Mouse (Mus musculus) layer of hippocampus, postnatal 36 days (tissue): ENCODE data around the gene Lrrc8b. TPM values are rescaled to one million over a fixed set of nuclear protein-coding genes. Genes with fewer than 3 reads are reported as not detected.

Source experiments
- DNase-seq, 2 experiments: peaks; one replicate each; pipeline ENCODE4 v3.0.0; 2022
- total RNA-seq, 2 experiments: library from RNA; stranded (reverse); gene quantifications; 2 replicates each; pipeline ENCODE4 v1.2.3; 2021

Lrrc8b gene
- total RNA-seq, 2 experiments from 2014 or later: 60.6 to 64.4 TPM

DNA sequence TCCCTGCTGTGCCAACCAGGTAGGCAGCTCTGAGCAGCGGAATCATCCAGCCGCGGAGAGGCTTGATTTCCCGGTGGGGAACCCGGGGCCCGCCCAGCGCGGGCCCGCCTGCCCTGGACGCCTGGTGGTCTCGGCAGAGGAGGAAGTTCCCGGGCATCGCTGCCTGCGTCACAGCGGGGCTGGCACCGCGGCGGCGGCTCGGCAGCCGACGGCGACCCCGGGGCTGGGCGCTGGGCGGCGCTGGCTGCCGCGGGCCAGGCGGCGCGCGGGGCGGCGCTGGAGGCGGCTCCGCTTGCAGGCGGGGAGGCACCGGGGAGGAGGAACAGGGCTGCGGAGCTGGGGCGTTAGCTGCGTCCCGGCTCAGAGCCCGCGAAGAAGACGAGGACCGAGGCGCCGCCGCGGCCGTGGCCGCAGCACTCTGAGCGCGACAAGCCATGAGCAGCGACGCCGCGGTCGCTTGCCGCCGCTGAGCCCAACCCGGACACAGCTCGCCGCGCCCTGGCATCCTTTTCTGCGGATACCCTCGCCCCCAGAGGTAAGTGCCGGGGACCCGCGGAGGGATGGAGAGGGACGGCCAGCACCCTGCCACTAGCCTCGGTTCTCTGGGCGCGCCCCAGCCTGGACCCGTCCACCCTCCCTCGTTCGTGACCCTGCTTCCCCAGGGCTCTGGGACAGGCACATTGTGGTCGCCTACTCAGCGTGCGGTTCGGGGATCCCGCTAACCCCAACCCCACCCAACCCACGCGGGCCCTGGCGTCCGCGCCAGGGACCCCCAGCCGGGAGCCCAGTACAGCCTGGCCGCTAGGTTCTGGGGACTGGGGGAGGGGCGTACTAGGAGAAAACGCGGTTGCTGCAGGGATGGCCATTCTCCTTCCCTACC lies 103.8 kb downstream of the Lrrc8b start, which contains the start of gene Lrrc8c:
Gene Lrrc8c, plus strand, starts transcription at position 293 of the 880 bp plus-strand sequence.
- peak; percentile 90 for DNase-seq

DNA sequence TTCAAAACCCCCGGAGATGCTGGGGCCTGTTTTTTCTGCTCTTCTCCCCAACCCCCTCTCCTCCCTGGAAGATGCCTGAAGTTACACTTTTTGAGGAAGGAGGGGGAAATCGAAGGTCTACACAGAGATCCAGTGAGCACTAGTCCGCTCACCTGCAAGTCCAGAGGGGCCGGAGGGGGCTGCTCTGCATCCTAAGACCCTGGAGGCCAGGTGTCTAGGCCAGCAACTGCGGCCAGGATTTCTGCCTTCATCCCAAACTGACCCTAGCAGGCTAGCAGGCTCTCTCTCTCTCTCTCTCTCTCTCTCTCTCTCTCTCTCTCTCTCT lies 104.4 kb downstream of the Lrrc8b start:
- DNase-seq: no peak

DNA sequence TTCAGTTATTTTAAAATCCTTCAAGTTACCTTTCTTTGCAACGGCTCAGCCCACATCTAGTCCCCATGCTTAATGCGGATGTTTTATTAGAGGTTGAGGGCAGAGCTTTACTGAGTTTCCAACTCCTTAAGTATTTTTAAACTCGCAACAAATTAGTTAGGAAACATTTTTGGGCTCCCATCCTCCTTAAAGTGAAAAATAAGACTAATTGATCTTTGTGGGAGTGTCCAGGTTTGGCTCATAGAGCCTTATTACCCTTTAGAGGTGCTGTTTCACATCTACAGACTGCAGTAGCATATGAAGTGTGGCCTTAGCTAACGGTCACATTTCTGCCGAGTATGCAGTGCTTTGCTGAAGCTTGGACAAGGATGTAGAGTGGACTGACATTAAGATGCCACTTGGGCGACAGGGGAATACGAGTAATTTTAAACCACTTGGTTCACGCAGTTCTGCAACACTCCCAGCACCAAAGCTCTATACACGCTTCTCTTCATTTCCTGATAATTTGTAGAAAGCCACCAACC lies 104.9 kb downstream of the Lrrc8b start:
- no peak for DNase-seq

DNA sequence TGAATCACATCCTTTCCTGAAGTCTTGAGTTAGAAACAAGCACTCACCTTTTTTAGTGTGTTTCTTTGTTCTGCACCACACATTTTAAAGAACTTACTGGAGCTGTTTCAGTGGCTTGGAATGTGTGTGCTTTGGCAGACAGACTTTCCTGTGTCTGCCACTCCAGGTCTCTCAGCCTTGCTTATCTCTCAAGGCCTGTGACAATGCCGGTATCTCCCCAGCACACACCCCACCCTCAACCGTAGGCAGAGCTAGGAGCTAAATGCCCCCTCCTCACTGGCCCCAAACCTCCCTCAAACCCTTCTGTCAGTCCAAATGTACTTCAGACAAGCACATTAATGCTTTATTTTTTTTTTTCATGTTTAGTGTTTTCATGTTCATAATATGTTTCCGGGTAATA lies 107.9 kb downstream of the Lrrc8b start:
- DNase-seq: no peak

DNA sequence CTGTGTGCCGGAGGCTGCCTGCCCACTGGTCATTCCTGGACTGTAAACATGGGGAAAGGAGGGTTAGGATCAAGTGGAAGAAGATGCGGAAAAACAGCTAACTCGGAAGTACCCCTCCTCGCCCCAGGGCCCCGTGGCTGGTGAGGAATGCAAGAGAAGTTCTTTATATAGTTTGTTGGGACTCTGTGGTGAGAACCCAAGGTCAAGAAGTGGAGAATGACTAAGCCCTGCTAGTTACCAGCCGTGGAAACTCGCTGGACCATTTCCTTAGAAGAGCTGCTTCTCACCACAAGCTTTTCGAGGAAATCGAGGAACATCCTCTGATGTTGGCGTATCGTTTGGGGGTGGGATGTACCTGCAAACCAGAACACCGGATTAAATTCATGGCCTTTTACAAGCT lies 109.4 kb downstream of the Lrrc8b start:
- DNase-seq: no peak

DNA sequence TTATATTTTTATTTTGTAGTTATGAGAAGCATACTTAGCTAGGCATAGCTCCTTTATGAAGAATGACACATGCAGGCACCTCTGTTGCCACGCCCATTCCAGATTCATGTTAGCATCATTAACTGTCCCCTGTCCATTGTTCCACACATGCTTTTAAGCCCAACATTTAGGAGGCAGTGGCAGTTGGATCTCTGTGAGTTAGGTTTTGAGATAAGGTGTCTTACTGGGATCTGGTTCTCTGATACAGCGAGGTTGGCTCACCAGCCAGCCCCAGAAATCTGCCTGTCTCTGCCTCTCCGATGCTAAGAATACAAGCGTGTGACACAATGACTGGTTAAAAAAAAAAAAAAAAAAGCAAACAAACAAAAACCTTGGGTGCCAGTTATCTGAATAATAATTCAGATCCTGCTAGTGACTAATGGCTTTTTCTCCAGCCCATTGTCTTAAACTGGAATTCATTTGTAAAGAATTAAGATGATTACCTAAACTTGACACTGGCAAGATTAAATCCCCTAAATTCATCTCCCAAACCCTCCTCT lies 110.6 kb downstream of the Lrrc8b start:
- no peak for DNase-seq

DNA sequence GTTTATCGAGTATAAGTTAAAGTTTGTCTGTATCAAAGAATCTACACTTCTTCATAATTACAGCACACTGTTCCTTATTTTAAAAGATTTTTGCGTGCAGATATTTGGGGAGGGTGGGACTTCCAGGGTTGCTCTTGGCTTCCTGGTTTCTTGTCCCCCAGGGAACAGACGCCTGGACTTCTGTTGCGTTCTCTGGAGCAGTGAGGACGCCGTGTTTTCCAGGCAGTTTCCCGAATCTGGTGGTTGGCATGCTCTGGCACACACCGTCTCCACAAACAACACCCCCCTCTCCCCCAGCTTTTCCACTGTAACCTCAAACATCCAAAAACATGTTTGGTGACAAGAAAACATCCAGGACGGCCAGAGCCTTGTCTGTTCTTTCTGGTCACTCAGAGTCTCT lies 111.2 kb downstream of the Lrrc8b start:
- DNase-seq: peak in 1 of 2 experiments; percentile 18

DNA sequence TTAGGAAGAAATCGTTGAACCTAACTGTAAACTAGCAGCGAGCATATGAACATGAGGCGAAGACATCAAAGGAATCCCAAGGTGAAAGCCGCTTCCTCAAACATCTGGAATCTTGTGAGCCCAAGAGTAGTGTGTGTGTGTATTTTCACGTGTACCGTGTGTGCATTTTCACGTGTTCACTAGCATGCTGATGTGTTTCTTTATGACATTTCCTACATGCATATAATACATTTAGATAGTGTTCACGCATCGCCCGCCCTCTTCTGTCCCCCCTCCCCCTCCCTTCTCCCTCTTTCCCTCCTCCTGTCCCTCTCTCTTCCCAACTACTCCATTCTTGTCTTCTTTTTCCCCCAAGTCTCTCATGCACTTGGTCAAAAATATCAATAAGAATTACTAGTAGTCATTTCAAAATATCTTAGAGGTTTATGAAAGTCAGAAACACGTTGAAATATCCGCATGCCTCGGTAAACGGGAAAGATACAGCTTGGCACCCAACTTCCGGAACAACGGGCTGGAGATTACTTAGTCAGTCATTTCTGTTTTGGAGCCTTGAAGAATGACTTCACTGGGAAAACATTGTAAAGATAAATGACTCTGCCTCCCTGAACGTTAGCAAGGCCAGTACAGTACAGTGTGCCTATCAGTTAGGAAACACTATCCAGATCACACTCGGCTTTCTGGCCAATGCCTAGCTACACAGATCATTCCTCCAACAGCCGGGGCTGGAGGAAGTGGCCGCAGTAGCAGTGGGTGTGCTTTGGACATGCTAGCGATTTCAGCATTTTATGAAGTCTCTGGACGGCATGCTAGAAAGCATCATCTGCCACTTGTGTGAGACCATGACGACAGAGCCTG lies 112.1 kb downstream of the Lrrc8b start:
- DNase-seq: no peak

DNA sequence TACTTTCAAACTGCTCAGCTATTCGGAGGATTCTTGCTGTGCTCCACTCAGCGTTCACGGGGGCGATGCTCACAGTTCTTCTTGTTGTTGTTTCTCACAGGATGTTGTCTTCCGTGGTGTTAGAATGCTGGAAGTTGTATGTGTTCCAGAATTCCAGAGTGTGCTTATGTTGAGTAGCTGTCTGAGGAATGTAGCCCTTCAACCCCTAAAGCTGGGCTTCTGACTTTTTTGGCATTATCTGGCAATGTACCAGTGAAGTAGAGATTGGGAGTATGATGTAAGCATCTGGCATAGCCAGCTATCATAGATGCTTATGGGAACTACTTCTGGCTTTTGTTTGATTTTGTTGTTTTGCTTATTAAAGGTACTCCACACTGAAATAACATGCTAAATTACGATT lies 115.0 kb downstream of the Lrrc8b start:
- DNase-seq: no peak

DNA sequence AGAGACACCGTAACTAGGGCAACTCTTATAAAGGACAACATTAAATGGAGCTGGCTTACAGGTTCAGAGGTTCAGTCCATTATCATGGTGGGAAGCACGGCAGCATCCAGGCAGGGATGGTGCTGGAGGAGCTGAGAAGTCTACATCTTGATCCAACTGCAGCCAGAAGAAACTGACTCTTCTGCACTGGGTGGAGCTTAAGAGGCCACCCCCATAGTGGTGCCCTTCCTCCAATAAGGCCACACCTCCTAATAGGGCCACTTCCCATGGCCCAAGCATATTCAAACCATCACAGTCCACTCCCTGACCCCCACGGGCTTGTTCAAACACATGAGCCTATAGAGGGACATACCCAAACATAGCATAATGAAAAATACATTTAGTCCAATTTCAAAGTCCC lies 119.6 kb downstream of the Lrrc8b start:
- DNase-seq: no peak

DNA sequence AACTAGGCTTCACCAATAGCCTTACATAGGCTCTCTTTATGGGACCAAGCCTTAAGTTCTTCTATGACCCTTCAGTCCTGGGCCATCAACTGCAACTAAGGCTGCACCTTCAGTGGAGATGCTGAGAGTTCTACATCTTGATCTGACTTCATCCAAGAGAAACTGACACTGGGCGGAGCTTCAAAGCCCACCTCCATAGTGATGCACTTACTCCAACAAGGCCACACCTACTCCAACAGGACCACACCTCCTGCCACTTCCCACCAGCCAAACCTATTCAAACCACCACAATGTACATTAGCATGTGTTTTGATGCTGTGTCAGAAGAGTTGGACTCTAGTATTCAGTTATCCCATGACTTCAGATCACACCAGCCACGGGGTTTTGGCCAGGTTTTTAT lies 120.6 kb downstream of the Lrrc8b start:
- DNase-seq: no peak

DNA sequence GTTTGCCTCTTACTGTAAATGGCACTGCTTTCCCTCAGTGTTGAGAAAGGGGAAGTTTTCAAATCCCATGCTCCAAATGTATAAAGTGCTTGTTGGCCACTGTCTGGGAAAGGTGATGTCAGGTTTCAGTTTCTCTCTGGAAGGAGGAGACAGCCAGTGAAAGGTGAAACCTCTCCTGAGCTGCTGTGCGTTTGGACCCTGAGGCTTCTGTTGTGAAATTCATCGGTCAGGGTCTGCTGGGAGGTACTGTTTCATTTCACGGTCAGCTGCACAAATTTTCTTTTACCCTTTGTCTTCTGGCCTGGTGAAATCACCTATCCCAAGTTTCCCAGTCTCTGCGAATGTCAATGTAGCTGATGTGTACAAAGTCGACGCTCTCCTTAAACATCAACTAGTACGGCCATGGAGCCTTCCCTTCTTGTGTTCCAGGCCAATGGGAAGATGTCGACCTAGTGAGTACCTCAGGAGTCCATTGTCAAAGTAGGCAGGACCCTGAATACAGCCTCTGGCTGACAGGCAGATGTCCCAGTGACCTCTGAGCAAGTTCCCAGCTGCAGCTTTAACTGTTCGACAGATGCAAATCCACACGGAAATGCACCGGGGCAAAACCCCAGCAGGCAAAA lies 121.6 kb downstream of the Lrrc8b start:
- DNase-seq: no peak

Other genes starting within 250 kb of the Lrrc8b start
- not detected for gene Gbp10, start 176.2 kb upstream of the Lrrc8b start, total RNA-seq
- not detected for gene Gm43302, start 122.1 kb upstream of the Lrrc8b start, total RNA-seq
- gene Gbp6, start 122.1 kb upstream of the Lrrc8b start, total RNA-seq: 1 to 10 TPM in 1 of 2 experiments, under 1 TPM in 1; 0.42 to 1.1 TPM
- 10 to 100 TPM; 28.9 to 32.6 TPM for gene Lrrc8c, start 103.6 kb downstream of the Lrrc8b start, total RNA-seq